Mouse (Mus musculus) adrenal gland (tissue): ENCODE results near the gene P2rx3.

Experiments used
- intact Hi-C: fragments of 180-260 bp; cut with DNase I; formaldehyde crosslinking; loops from one replicate; pipeline ENCODE4 v1.15.1; 2025
- long read RNA-seq, 2 experiments: library from polyadenylated mRNA; unstranded; transcript quantifications; one replicate each; pipeline ENCODE4 v2.0.0; 2020; ENCODE audit warnings: borderline replicate concordance in 1 of 2; ENCODE audit not compliant: insufficient replicate concordance in 1 of 2

P2rx3 gene
- long read RNA-seq, experiment 1, result 0 reads
- long read RNA-seq, experiment 2, result 0 reads

DNA sequence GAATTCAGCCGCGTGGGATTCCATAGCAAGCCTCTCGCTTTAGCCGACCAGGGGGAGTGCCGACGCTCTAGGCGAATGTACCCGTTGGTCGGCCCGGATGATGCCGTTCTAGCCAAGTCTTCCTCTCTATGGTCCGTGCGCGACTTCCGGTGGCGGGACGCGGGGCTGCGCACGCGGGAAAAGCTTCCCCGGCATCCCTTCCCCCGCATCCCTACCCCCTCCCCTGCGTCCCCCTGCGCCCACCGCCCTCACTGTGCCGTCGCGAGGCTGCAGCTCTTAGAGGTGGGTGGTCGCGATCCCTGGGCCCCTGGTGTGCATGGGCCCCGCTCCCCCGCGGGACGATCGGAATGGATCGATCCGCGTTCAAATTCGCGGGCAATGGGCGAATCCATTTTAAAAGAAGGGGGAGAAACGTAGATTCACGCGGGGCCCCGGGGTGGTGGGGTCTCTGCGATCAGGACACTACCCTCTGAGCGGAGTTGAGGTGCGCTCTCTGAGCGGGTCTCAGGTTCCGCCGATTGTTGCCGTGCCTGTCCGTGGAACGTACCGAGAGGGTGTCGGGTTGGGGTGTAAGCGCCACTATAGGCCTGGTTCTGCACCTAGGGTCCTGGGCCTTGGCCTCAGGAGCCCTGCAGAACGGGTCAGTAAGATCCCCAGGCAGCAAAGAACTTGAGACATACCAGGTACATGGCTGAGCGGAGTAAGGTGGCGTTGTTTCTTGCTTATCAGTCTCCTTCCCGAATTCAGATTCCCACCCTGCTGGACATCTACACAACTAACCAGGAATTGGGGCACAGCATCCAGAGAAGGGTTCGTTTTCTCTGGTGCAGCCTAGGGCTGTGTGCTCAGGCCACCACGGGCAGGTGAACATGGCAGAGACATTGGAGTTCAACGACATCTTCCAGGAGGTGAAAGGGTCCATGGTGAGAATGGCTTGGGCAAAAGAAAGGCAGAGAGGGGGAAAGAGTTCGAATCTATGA lies at the start of gene P2rx3, which contains the start of gene Ssrp1:
TSS of gene P2rx3 (minus strand) at position 416 of the 980 bp plus-strand sequence.
TSS of gene Ssrp1 (plus strand) at position 188 of the 980 bp plus-strand sequence.
- intact Hi-C loops, result no loop called here

DNA sequence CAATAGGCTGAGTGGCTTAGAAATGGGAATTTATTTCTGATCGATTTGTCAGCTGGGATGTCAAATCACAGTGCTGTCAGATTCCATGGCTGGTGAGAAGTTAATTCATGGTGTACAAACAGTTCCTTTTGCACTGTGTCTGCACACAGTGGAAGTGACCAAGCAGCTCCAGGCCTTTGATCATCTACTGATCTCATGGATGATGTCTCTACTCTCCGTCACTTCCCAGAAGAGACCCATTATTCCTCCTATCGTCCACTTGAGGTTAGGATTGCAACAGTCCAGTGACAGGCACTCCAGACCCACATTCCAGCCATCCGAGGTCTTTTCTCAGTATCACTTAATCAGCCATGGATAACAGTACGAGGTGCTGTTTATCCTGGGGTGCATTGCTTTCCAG lies 36.5 kb upstream of the P2rx3 start:
- intact Hi-C loops, result no loop called here

DNA sequence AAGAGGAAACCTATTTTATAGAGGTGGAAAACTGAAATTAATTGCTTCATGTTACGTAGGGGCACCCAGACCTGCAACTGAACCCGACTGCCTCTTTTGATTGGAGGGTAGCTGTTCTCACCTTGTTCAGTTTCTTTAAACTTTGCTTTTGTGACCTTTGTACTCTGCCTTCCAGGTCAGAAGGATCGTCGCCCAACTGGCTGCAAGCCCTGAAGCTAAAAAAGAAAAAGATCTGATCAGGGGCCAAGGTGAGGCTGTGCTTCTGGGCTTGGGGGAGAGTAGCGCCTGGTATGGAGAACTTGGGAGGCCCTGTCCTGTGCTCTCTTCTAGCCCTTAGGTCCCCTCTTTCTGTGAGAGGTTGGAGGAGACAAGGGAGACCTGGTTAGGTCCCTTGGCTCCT lies 34.7 kb upstream of the P2rx3 start:
- intact Hi-C loops, result no loop called here

DNA sequence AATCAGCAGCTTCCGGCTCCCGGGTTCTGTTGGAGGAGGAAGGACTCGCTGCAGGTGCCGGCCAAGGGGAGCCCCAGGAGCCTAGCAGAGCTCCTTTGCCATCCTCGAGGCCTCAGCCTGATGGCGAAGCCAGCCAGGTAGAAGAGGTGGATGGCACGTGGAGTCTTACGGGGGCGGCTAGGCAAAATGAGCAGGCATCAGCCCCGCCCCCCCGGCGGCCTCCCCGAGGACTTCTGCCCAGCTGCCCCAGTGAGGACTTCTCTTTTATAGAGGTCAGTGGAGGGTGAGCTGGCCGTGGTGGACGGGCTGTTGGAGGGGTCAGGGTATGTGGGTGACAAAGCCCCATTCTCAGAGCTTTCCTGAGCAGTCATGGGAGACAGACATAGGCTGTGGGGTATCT lies 32.8 kb upstream of the P2rx3 start:
- intact Hi-C loops, result no loop called here

DNA sequence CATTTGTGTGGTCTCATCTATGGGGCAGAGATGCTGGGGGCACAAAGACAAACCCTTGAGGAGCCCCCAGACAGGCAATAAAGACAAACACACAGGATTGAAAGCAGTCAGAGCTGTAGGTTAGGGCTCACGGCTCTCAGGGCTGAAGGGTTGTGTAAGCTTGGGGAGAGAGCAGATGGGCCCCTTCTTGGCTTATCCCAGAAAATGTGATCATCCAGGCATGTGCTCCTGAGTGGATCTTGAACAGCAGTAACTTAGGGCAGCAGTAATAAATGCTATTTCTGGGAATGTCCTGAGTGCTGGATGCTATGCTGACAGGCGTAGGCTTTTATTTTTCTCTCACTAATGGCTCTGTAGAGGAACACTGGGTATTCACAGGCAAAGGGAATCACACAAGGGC lies 31.4 kb upstream of the P2rx3 start:
- intact Hi-C loops, result no loop called here

DNA sequence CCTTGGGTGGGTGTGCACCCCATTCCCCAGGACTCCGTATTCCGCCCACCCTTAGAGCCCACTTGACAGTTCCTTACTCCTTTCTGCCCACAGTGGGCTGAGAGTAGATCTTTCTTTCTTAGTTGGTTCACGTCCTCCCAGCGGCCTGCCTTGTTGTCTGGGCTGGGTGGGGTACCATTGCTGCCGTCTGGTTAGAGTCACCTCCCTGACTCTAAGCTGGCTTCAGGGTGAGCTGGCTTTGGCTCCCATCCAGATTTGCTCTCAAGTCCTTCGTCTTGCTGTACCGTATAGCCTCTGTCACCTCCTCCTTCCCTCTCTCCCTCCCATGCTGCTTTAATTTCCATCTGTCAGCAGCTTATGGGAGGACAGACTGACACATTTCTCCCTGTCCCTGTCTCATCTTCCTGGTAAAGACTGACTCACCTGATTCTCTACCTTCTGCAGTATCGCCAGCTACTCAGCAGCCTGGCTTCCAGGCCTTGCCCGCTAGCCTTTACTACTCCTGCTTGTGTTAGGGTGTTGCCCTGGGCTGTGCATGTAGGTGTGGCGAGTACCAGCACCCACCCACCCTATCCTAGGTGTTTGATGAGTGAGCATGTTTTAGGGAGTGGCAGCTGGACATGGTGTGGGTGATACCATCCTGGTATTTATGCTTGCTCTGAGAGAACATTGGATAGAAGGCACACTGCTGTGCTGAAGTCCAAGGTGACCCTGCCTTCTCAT lies 30.8 kb upstream of the P2rx3 start:
- intact Hi-C loops, result no loop called here

DNA sequence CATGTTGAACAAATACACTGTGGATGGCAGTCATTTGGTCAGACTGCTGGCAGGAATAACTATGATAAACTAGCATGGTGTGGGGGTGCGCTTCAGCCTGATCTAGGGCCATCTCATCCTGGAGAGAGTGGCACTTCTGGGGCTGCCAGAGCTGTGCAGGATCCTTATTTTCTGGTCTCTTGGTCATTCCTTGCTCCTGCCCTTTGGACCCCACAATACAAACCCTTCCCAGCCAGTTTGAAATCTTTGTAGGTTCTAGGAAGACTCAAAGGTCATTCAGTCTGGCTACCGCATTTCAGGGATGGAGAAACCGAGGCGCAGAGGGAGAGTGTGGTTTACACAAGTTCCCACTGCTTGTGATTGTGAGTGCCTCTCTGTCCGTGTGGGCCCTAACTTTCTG lies 29.7 kb upstream of the P2rx3 start:
- intact Hi-C loops, result no loop called here

DNA sequence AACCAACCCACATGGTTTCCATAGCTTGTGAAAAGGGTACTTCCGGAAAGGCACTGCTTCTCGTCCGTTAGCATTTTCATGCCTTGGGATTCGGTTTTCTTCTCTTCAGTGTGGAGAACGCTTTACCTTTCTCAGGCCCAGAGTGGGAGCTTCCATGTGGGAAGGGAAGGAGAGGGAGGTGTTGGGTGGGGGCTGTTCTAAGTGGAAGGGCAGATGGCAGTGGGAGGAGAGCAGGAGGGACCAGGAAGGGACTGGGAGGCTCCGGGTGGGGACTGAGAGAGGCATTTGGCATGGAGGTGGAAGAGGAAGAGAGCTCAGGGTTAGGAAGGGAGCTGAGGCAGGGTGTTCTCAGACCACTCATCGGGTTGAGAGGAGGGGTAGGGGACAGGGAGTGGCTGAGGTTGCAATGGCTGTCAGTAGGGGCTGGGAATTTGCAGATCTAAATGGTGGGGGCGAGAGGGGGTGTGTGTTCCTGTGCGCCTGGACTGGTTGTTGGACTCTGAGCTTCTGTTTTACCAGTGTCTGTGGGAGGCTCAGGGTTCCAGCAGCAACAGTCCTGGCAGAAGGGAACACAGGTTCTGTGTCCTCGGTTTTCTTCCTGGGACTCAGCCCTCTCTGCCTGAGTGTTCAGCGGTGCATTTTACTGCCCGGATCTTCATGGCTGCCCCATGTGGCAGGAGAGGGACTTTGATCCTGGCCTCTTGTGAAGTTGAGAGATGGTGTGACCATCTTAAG lies 28.0 kb upstream of the P2rx3 start:
- intact Hi-C loops, result no loop called here

DNA sequence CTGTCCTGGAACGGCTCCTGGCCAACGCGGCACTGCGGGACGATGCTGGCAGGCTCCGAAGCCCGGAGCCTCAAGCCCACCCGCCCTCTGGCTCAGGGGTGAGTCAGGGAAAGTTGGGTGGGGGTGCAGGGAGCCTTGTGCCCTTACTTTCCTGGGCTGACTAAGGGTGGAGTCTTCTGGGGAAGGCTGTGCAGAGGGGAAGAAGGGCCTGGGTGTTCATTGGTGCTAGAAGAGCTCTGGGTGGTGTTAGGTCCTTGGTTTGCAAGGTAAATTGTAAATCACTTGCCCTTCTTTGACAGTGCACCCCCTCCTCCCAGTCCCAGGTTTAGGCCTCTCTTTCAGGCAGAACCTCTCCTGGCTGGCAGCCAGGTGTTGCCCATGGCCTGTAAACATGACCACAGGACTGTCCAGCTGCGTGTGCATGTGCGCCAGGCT lies 23.9 kb upstream of the P2rx3 start:
- intact Hi-C loops, result no loop called here

DNA sequence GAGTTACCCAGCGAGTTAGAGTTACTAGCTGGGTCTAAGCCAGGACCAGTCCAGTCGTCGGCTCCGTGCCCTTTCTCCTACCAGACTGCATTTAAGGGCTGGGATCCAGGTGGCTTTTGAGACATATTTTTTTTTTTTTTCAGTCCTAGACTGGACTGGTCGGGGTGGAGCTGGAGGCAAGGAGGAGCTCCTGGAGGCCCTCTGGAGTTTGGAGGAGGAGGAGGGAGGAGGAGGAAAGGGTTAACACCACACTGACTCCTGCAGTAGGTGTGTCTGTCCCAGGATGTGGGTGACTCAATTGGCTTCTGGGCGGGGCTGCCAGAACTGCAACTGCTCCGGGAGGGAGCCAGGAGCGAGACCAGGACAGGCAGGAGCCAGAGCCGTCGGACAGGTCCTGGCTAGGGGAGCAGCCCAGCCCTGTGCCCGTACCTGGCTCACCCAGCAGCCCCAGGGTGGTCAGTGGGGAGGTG lies 23.4 kb upstream of the P2rx3 start:
- intact Hi-C loops, result no loop called here

DNA sequence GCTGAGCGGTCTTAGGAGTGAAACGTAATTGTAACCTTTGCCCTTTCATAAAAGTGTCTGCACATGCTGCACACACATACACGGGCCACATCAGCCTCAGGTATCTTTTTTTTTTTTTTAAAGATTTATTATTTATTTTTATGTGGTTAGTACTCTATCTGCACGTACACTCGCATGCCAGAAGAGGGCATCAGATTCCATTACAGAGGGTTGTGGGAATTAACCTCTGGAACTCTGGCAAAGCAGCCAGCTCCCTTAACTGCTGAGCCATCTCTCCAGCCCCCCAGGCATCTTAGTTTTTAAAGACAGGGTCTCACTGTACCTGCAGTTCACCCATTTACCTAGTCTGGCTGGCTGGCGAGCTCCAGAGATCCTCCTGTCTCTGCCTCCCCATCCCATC lies 22.4 kb upstream of the P2rx3 start:
- intact Hi-C loops, result no loop called here

DNA sequence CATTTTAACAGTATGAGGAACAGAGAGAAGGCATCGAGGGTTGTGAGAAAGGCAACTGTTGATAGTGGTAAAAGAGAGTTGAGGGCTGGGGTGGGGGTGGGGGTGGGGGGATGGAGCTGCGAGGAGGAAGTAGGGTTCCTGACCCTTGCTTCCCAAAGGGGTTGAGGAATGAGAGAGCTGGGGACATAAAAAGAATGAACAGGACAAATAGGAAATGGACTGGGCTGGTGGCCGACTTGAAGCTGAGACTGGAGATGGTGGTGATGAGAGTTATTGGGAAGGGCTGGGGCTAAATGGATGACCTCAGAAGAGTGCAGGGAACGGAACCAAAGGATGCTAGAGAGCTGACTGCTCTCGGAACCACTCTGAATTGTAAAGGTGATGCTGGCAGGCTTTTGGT lies 19.4 kb upstream of the P2rx3 start:
- intact Hi-C loops, result no loop called here

DNA sequence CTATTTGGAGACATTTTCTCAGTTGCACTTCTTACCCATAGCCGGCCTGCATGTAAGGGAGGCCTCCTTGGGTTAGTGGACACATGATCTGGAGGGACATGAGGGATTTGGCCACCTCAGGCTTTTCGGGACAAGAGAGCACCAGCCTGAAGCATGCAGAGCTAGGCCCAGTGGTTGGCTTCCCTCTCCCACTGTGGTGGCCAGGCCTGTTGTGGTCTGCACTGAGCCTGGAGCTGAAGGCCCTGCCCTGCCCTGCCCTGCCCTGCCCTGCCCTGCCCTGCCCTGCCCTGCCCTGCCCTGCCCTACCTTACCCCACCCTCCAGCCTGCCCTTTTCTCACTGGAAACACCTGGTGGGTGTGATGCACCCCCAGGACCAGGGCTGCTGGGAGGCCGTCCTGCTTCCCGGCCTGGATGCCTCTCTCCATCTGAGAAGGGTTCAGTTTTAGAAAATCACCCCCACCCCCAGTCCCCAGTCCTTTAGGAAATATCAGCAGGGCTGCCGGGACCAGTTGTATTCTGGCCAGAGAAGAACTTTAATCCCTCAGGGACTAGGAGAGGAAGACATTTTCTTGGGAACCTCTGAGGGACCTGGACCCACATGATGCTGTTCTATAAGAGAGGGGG lies 16.0 kb upstream of the P2rx3 start:
- intact Hi-C loops, result no loop called here

DNA sequence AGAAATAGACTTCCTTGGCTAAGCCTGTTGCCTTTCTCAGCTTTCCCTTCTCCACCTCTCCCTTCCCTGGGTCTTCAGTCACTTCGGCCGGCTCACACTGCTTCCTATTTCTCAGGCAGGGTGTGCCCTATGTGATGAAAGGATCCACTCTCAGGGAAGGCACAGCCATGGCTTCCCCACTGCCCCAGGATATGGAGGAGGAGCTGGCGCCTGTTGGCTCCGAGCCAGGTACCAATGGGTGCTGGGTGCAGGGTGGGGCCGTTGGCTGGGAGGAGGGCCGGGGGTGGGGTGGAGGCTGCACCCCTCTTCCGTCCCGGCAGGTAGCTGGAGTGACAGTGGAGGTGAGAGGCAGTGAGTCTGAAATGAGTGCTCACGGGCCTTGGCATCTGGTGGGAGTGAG lies 13.5 kb upstream of the P2rx3 start:
- intact Hi-C loops, result no loop called here

DNA sequence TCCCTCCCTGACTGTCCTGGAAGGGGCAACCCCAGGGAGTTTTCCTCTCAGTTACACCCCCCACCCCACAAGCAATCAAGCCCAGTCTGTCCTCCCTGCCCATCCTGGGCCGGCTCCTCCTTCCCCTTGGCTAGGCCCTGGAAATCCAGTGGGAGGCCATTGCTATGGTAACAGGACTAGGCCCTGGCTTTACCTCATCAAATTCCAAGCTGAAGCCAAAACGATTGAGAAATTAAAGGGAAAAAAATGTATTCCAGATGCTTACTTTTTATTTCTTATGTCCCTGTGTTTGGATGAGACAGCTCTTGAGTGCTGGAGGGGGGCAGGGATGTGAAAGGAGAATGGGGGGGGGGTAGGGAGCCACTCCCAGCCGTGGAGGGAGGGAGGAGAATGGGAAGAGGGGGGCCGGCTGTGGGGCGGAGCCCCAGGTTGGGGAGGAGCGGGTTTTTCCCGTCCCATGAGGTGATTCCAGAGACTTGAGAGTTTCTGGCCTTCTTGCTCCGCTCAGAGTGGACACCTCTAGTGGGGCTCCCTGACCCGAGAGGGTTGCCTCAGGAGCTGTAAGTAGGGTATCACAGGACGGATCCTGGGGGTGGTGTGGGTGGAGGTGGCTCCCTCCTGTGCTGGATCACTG lies 12.9 kb upstream of the P2rx3 start:
- intact Hi-C loops, result no loop called here

DNA sequence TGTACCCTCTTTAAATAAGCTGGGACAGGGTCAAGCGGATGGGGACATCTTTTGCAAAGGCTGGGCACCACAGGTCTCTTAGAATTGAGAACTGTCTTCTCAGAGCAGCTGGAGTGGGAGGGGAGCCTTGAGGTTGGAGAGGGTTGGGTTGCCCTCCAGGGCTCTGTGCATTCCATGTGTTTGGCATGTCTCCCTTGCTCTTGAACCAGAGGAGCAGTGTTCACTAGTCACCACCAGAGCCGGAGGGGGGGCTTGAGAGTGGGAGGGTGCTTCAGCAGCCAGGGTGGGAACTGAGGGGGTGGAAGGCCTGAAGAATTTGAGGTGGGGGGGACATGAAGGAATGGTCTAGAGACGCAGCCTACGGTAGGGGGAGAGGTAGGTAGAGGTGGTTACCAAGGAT lies 12.0 kb upstream of the P2rx3 start:
- intact Hi-C loops, result no loop called here

DNA sequence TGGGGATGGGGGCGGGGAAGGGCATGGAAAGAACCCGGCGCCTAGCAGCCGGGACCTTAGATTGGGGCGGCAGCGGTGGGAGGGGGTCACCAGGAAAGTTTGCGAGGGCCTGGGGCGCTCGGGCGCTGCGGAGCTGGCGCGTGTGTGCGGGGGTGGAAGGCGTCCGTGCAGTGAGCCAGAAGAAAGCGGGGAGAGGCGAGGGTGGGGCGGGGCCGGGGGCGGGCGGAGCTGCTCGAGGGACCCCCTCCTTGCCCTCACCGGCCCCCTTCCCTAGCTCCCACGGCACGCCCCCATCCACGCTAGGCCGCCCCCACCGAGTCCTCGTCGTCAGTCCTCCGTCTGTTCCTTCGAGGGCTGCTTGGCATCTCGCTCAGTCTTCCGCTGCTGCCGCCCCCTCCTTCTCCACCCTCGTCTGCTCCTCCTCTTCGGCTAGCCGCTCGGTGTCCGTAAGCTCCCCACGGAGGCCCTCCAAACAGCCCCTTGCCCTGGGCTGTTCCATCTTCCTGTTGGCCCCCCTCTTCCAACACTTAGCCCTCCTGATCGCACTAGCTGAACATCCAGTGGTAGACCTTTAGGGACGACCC lies 11.0 kb upstream of the P2rx3 start:
- intact Hi-C loops, result no loop called here

DNA sequence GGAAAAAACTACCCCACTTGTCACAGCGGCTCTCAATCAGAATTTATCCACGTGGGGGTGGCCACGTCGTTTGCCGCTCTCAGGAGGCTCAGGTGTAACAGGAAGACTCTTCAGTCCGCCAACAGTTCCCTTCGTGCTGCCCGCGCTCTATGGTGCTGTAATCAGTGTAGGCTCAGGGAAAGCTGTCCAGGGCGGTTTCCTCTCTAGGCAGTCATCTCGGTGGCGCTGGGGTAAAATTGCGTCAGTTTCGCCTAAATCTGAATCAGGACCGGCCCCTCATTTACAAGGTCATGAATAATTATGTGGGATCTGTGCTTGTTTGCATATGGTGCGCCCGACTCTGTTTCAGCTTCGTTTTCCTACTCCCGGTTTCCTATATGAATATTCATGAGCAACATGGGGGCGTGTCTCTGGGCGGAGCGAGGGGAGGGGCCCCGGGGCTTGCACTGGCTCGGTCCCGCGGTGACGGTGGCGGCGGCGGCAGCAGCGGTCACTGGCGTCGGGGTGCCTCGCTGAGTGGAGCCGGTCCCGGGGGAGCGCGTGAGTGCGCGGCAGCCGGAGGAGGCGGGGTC lies 10.4 kb upstream of the P2rx3 start, which contains the start of gene Tnks1bp1:
TSS of gene Tnks1bp1 (plus strand) at position 427 of the 572 bp plus-strand sequence.
- intact Hi-C loops, result no loop called here

DNA sequence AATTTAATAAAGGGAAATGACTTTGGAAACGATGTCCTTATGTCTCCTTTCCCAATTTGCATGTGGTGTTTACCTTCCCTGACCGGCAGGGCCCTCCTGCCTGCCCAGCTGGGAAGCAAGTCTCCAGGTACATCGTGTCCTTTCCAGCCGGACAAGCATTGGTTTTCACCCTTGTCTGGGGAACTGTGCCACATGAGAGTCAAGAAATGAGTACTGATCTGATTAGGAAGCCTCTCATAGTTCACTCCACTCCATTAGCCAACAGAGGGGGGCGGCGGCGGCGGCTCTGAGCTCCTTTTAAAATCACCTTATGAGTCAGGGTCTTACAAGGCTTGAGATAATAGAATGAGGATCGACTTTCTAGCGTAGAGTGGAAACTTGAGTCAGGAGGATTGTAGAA lies 9.8 kb upstream of the P2rx3 start:
- intact Hi-C loops, result no loop called here

DNA sequence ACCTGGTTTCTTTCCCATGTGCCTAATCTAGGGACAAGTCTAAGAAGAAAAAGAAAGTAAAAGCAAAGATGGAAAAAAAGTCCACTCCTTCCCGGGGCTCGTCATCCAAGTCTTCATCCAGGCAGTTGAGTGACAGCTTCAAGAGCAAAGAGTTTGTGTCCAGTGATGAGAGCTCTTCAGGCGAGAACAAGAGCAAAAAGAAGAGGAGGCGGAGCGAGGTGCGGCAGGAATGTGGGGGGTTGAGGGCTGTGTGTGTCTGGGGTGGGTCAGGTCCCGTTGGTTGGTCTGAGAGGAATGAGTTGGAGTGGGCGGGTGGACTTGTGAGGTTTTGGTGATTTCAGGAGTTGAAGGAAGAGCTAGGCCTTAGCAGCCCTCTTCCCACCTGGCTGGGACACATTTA lies 9.0 kb upstream of the P2rx3 start:
- intact Hi-C loops, result no loop called here
